Mouse (Mus musculus): Measurements from ENCODE around the gene Faah. TPM values are rescaled to one million over a fixed set of nuclear protein-coding genes. Genes with fewer than 3 reads are reported as not detected.

Gene Faah
- polyA plus RNA-seq, 1 experiment from 2014 or later, result 10.7 TPM

GRCm38 (mm10) chr4:116040466-116040865 lies 22.7 kb upstream of the Faah start:
- H3K9ac ChIP-seq, result no peak overlapping the region
- H3K36me3 ChIP-seq, result peaks cover 36% of the 10 kb centered on the region
- no peak overlapping the region for H3K4me3 ChIP-seq
- no peaks in the 10 kb centered on the region for H3K4me1 ChIP-seq (replicated peaks)
- WGBS, result 90% methylated on average over 2 of the region's 2 CpGs
- H3K27ac ChIP-seq (replicated peaks), result no peak overlapping the region
- H3K27me3 ChIP-seq, result no peaks in the 10 kb centered on the region
- H3K4me2 ChIP-seq, result no peak overlapping the region
- no peaks in the 10 kb centered on the region for H3K9me3 ChIP-seq
- no peak for ATAC-seq (ENCODE audit: low read depth)

GRCm38 (mm10) chr4:116033374-116033773 lies 15.6 kb upstream of the Faah start:
- Histone ChIP-seq H3K9me3 (no peaks in the 10 kb centered on the region), H3K27ac (replicated peaks) (no peak overlapping the region), H3K36me3 (peaks cover 42% of the 10 kb centered on the region), H3K4me1 (replicated peaks) (no peaks in the 10 kb centered on the region), H3K9ac (no peak overlapping the region), H3K4me3 (no peak overlapping the region), H3K27me3 (no peaks in the 10 kb centered on the region), H3K4me2 (no peak overlapping the region)
- ATAC-seq (ENCODE audit: low read depth), result no peak
- WGBS, result 92% methylated on average over 5 of the region's 5 CpGs

GRCm38 (mm10) chr4:116032906-116033305 lies 15.2 kb upstream of the Faah start:
- H3K27me3 ChIP-seq, result no peaks in the 10 kb centered on the region
- no peak overlapping the region for H3K9ac ChIP-seq
- H3K36me3 ChIP-seq, result peaks cover 42% of the 10 kb centered on the region
- ATAC-seq (ENCODE audit: low read depth), result no peak
- H3K27ac ChIP-seq (replicated peaks), result no peak overlapping the region
- no peak overlapping the region for H3K4me2 ChIP-seq
- H3K4me3 ChIP-seq, result no peak overlapping the region
- WGBS, result 89% methylated on average over 9 of the region's 9 CpGs
- no peaks in the 10 kb centered on the region for H3K9me3 ChIP-seq
- no peaks in the 10 kb centered on the region for H3K4me1 ChIP-seq (replicated peaks)

GRCm38 (mm10) chr4:116017300-116017901 lies 325 bp downstream of the Faah start:
- Histone ChIP-seq H3K36me3 (no peaks in the 10 kb centered on the region), H3K9me3 (no peaks in the 10 kb centered on the region), H3K4me1 (replicated peaks) (peaks cover 11% of the 10 kb centered on the region), H3K4me3 (peak overlapping the region; percentile 65), H3K9ac (peak overlapping the region; percentile 80), H3K27me3 (peaks cover 58% of the 10 kb centered on the region), H3K4me2 (peak overlapping the region; percentile 91), H3K27ac (replicated peaks) (peak overlapping the region; percentile 25; the same call in 1 of the 2 replicates)
- ATAC-seq (ENCODE audit: low read depth), result peak; percentile 92
- under 1% methylated on average over 60 of the region's 60 CpGs for WGBS

- 6% methylated on average over 16 of the region's 16 CpGs for WGBS
- Histone ChIP-seq H3K36me3 (no peaks in the 10 kb centered on the region), H3K27me3 (peaks cover 58% of the 10 kb centered on the region), H3K9ac (peak overlapping the region; percentile 80), H3K27ac (replicated peaks) (peak overlapping the region; percentile 25; the same call in 1 of the 2 replicates), H3K4me3 (peak overlapping the region; percentile 65), H3K9me3 (no peaks in the 10 kb centered on the region), H3K4me2 (peak overlapping the region; percentile 91), H3K4me1 (replicated peaks) (peaks cover 11% of the 10 kb centered on the region)
- ATAC-seq (ENCODE audit: low read depth), result peak; percentile 25; the same call in 1 of the 2 replicates
Observed at GRCm38 (mm10) chr4:116016862-116017299, 845 bp downstream of the Faah start.

- Histone ChIP-seq H3K27me3 (peaks cover 58% of the 10 kb centered on the region), H3K27ac (replicated peaks) (no peak overlapping the region), H3K4me3 (peak overlapping the region; percentile 65), H3K36me3 (no peaks in the 10 kb centered on the region), H3K4me2 (peak overlapping the region; percentile 91), H3K9ac (peak overlapping the region; percentile 80), H3K9me3 (no peaks in the 10 kb centered on the region), H3K4me1 (replicated peaks) (peaks cover 11% of the 10 kb centered on the region)
- 34% methylated on average over 3 of the region's 3 CpGs for WGBS
- no peak for ATAC-seq (ENCODE audit: low read depth)
Observed at GRCm38 (mm10) chr4:116016396-116016795, 1.3 kb downstream of the Faah start.

GRCm38 (mm10) chr4:116015996-116016395 lies 1.7 kb downstream of the Faah start:
- H3K9me3 ChIP-seq, result no peaks in the 10 kb centered on the region
- H3K27ac ChIP-seq (replicated peaks), result no peak overlapping the region
- WGBS, result 67% methylated on average over 8 of the region's 8 CpGs
- H3K4me2 ChIP-seq, result no peak overlapping the region
- H3K4me3 ChIP-seq, result 0 out of 2 replicates have a peak overlapping the region, but pooled peaks have one; percentile 65
- peaks cover 58% of the 10 kb centered on the region for H3K27me3 ChIP-seq
- no peak for ATAC-seq (ENCODE audit: low read depth)
- H3K9ac ChIP-seq, result no peak overlapping the region
- H3K36me3 ChIP-seq, result no peaks in the 10 kb centered on the region
- peaks cover 11% of the 10 kb centered on the region for H3K4me1 ChIP-seq (replicated peaks)

GRCm38 (mm10) chr4:116015502-116015901 lies 2.2 kb downstream of the Faah start:
- Histone ChIP-seq H3K4me3 (no peak overlapping the region), H3K9ac (no peak overlapping the region), H3K27ac (replicated peaks) (no peak overlapping the region), H3K27me3 (peaks cover 59% of the 10 kb centered on the region), H3K36me3 (no peaks in the 10 kb centered on the region), H3K4me2 (no peak overlapping the region), H3K9me3 (no peaks in the 10 kb centered on the region), H3K4me1 (replicated peaks) (peaks cover 11% of the 10 kb centered on the region)
- no peak for ATAC-seq (ENCODE audit: low read depth)
- WGBS, result 85% methylated on average over 5 of the region's 5 CpGs

- 82% methylated on average over 8 of the region's 8 CpGs for WGBS
Observed at GRCm38 (mm10) chr4:116010186-116010585, 7.5 kb downstream of the Faah start.

GRCm38 (mm10) chr4:116001206-116001605 lies 16.5 kb downstream of the Faah start:
- no peak overlapping the region for H3K9ac ChIP-seq
- H3K4me3 ChIP-seq, result no peak overlapping the region
- ATAC-seq (ENCODE audit: low read depth), result no peak
- H3K4me1 ChIP-seq (replicated peaks), result peaks cover 6% of the 10 kb centered on the region
- no peaks in the 10 kb centered on the region for H3K9me3 ChIP-seq
- H3K27me3 ChIP-seq, result peaks cover 69% of the 10 kb centered on the region
- 70% methylated on average over 4 of the region's 4 CpGs for WGBS
- H3K27ac ChIP-seq (replicated peaks), result no peak overlapping the region
- no peaks in the 10 kb centered on the region for H3K36me3 ChIP-seq
- H3K4me2 ChIP-seq, result no peak overlapping the region

More at GRCm38 (mm10) chr4:116010186-116010585, 7.5 kb downstream of the Faah start:
- no peak overlapping the region for H3K27ac ChIP-seq (replicated peaks)
- no peaks in the 10 kb centered on the region for H3K9me3 ChIP-seq
- no peak for ATAC-seq (ENCODE audit: low read depth)
- H3K4me2 ChIP-seq, result no peak overlapping the region
- no peak overlapping the region for H3K9ac ChIP-seq
- H3K4me1 ChIP-seq (replicated peaks), result no peaks in the 10 kb centered on the region
- H3K27me3 ChIP-seq, result peaks cover 29% of the 10 kb centered on the region
- no peak overlapping the region for H3K4me3 ChIP-seq
- H3K36me3 ChIP-seq, result no peaks in the 10 kb centered on the region

- Histone ChIP-seq H3K36me3 (no peaks in the 10 kb centered on the region), H3K9me3 (no peaks in the 10 kb centered on the region), H3K27me3 (peaks cover 67% of the 10 kb centered on the region), H3K4me3 (no peak overlapping the region), H3K4me2 (no peak overlapping the region), H3K9ac (no peak overlapping the region), H3K27ac (replicated peaks) (no peak overlapping the region), H3K4me1 (replicated peaks) (peaks cover 6% of the 10 kb centered on the region)
- 58% methylated on average over 6 of the region's 6 CpGs for WGBS
- no peak for ATAC-seq (ENCODE audit: low read depth)
Observed at GRCm38 (mm10) chr4:116000671-116001070, 17.1 kb downstream of the Faah start.

GRCm38 (mm10) chr4:115996729-115997128 lies 21.0 kb downstream of the Faah start:
- no peak overlapping the region for H3K9ac ChIP-seq
- H3K9me3 ChIP-seq, result no peaks in the 10 kb centered on the region
- H3K4me2 ChIP-seq, result no peak overlapping the region
- peaks cover 38% of the 10 kb centered on the region for H3K27me3 ChIP-seq
- no peak for ATAC-seq (ENCODE audit: low read depth)
- 80% methylated on average over 4 of the region's 4 CpGs for WGBS
- peaks cover 6% of the 10 kb centered on the region for H3K4me1 ChIP-seq (replicated peaks)
- H3K4me3 ChIP-seq, result no peak overlapping the region
- no peaks in the 10 kb centered on the region for H3K36me3 ChIP-seq
- no peak overlapping the region for H3K27ac ChIP-seq (replicated peaks)

GRCm38 (mm10) chr4:115995376-115995730 lies 22.4 kb downstream of the Faah start:
- Histone ChIP-seq H3K4me1 (replicated peaks) (no peaks in the 10 kb centered on the region), H3K9me3 (no peaks in the 10 kb centered on the region), H3K27ac (replicated peaks) (no peak overlapping the region), H3K9ac (no peak overlapping the region), H3K36me3 (no peaks in the 10 kb centered on the region), H3K4me2 (no peak overlapping the region), H3K4me3 (no peak overlapping the region), H3K27me3 (peaks cover 38% of the 10 kb centered on the region)
- peak; percentile 30; the same call in 1 of the 2 replicates for ATAC-seq (ENCODE audit: low read depth)
- 63% methylated on average over 2 of the region's 2 CpGs for WGBS

Data from neural tube, embryonic 13.5 days (tissue).